Mouse (Mus musculus) spleen, adult 12 weeks (tissue): ENCODE measurements around the gene Hsf2.
A peak's percentile ranks its signal among the peaks of the same experiment; 100 is the strongest.

Experiments
- DNase-seq: peaks from one replicate; pipeline ENCODE4 v3.0.0; 2022; ENCODE audit warnings: low spot score

Hsf2 gene

GRCm38 (mm10) chr10:57485908-57486541 lies at the start of gene Hsf2:
Gene Hsf2 (plus strand): TSS chr10:57486385.
- peak; percentile 84 for DNase-seq

GRCm38 (mm10) chr10:57437898-57438297 lies 48.3 kb upstream of the Hsf2 start:
- no peak for DNase-seq

GRCm38 (mm10) chr10:57441049-57441448 lies 45.1 kb upstream of the Hsf2 start:
- DNase-seq, result no peak

GRCm38 (mm10) chr10:57444392-57444791 lies 41.8 kb upstream of the Hsf2 start:
- DNase-seq, result no peak

- DNase-seq, result no peak
Observed at GRCm38 (mm10) chr10:57445655-57446054, 40.5 kb upstream of the Hsf2 start.

- no peak for DNase-seq
Observed at GRCm38 (mm10) chr10:57447657-57448050, 38.5 kb upstream of the Hsf2 start.

GRCm38 (mm10) chr10:57448051-57448716 lies 38.0 kb upstream of the Hsf2 start:
- DNase-seq, result peak; percentile 39

GRCm38 (mm10) chr10:57463298-57463697 lies 22.9 kb upstream of the Hsf2 start:
- peak; percentile 11 for DNase-seq

GRCm38 (mm10) chr10:57465768-57466167 lies 20.4 kb upstream of the Hsf2 start:
- no peak for DNase-seq

- DNase-seq, result no peak
Observed at GRCm38 (mm10) chr10:57477121-57477843, 8.9 kb upstream of the Hsf2 start.

- DNase-seq, result no peak
Observed at GRCm38 (mm10) chr10:57481717-57482116, 4.5 kb upstream of the Hsf2 start.

- no peak for DNase-seq
Observed at GRCm38 (mm10) chr10:57484741-57485140, 1.4 kb upstream of the Hsf2 start.

- DNase-seq, result peak; percentile 12
Observed at GRCm38 (mm10) chr10:57486542-57487071, 422 bp downstream of the Hsf2 start.

GRCm38 (mm10) chr10:57487201-57487600 lies 1.0 kb downstream of the Hsf2 start:
- DNase-seq, result no peak

- no peak for DNase-seq
Observed at GRCm38 (mm10) chr10:57488591-57488990, 2.4 kb downstream of the Hsf2 start.

GRCm38 (mm10) chr10:57492050-57492449 lies 5.9 kb downstream of the Hsf2 start:
- no peak for DNase-seq

GRCm38 (mm10) chr10:57499414-57500156 lies 13.4 kb downstream of the Hsf2 start:
- no peak for DNase-seq

- DNase-seq, result no peak
Observed at GRCm38 (mm10) chr10:57514616-57515015, 28.4 kb downstream of the Hsf2 start.

GRCm38 (mm10) chr10:57515278-57515677 lies 29.1 kb downstream of the Hsf2 start:
- no peak for DNase-seq

- no peak for DNase-seq
Observed at GRCm38 (mm10) chr10:57526469-57526868, 40.3 kb downstream of the Hsf2 start.

- peak; percentile 7 for DNase-seq
Observed at GRCm38 (mm10) chr10:57531076-57531475, 44.9 kb downstream of the Hsf2 start.

GRCm38 (mm10) chr10:57531616-57532217 lies 45.5 kb downstream of the Hsf2 start:
- no peak for DNase-seq
